Mouse (Mus musculus) cortical plate, adult 2 months (tissue): ENCODE data around the gene Dna2.

Experiments
- CTCF ChIP-seq: fragments of 200-500 bp; IDR thresholded peaks from 2 replicates; pipeline ENCODE4 v1.5.1; 2011; ENCODE audit warnings: mild to moderate bottlenecking, control low read depth, low read length; ENCODE audit not compliant: insufficient read depth; ENCODE audit errors: extremely low read depth
- POLR2A ChIP-seq: fragments of 200-500 bp; IDR thresholded peaks from 2 replicates; pipeline ENCODE4 v1.6.1; 2011; ENCODE audit warnings: mild to moderate bottlenecking, low read length, control low read depth; ENCODE audit not compliant: insufficient read depth; ENCODE audit errors: extremely low read depth

DNA sequence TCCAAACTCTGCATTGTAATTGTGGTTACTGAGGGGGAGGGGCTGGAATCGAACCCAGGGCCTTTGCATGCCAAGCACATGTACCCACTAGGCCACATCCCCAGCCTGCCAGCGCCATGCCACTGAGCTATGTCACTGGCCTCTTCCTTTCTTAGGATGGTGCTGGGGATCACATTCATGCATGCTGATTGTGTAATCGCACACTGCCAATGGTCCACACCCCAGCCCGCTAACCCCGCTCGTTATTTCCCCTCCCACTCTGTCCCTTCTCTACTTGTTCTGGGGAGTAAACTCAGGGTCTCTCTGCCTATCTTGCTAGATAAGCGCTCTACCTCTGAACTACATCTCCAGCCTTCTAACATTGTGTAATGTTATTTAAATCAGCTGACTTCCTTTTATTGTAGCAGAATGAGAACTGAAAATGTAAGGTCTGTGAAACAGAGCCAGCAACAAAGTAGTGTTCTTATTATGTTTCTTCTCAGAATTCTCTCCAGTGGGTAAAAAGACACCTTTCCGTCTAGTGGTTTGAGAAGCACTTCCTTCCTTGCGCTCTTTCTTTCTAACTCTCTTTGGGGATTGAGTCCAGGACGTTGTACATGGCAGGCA is 1.7 kb upstream of the Dna2 start:
- TF ChIP-seq CTCF (no peak), POLR2A (no peak)
